Mouse (Mus musculus) MEL (cell line): ENCODE measurements around the gene Arl14. TPM values are rescaled to one million over a fixed set of nuclear protein-coding genes. Genes with fewer than 3 reads are reported as not detected.

ENCODE experiments used
- DNase-seq: peaks from one replicate; pipeline ENCODE4 v3.0.0; 2011; ENCODE audit warnings: low read depth, low spot score
- H3K27ac ChIP-seq: 2 replicates; pipeline ENCODE4 v1.5.1; 2012; ENCODE audit warnings: low read depth, mild to moderate bottlenecking, control low read depth, low read length, moderate library complexity; ENCODE audit not compliant: control insufficient read depth
- H3K27me3 ChIP-seq, 2 experiments: fragments of 150-350 bp in 1 of 2; sonication (generic) in 1 of 2; 2 replicates each; pipeline ENCODE4 v1.6.1; 2012; ENCODE audit warnings: low read length in 2 of 2, mild to moderate bottlenecking in 2 of 2, improper control_type of control experiment in 1 of 2, moderate library complexity in 1 of 2; ENCODE audit not compliant: insufficient read depth in 2 of 2, control insufficient read depth in 1 of 2
- H3K36me3 ChIP-seq, 2 experiments: 2 replicates each; pipeline ENCODE4 v1.6.1; 2012 to 2014; ENCODE audit warnings: low read length in 2 of 2, improper control_type of control experiment in 1 of 2, inconsistent platforms in 1 of 2, mild to moderate bottlenecking in 1 of 2; ENCODE audit not compliant: insufficient read depth in 2 of 2, control insufficient read depth in 1 of 2
- H3K4me1 ChIP-seq, 2 experiments: fragments of 150-350 bp in 1 of 2; sonication (generic) in 1 of 2; 2 replicates each; pipeline ENCODE4 v1.6.1; 2012; ENCODE audit warnings: low read length in 2 of 2, improper control_type of control experiment in 1 of 2, mild to moderate bottlenecking in 1 of 2; ENCODE audit not compliant: insufficient read depth in 2 of 2, control insufficient read depth in 1 of 2
- H3K4me3 ChIP-seq, 2 experiments: fragments of 150-350 bp in 1 of 2; sonication (generic) in 1 of 2; 2 replicates each; pipeline ENCODE4 v1.5.1; 2012; ENCODE audit warnings: low read depth in 2 of 2, low read length in 2 of 2, mild to moderate bottlenecking in 2 of 2, moderate library complexity in 2 of 2, control low read depth in 1 of 2, improper control_type of control experiment in 1 of 2; ENCODE audit not compliant: control insufficient read depth in 1 of 2, insufficient read depth in 1 of 2
- H3K79me2 ChIP-seq: 2 replicates; pipeline ENCODE4 v1.6.1; 2012; ENCODE audit warnings: mild to moderate bottlenecking, low read length, moderate library complexity; ENCODE audit not compliant: control insufficient read depth, poor library complexity, insufficient read depth
- H3K9ac ChIP-seq: 2 replicates; pipeline ENCODE4 v1.6.1; 2012; ENCODE audit warnings: low read depth, mild to moderate bottlenecking, control low read depth, low read length, moderate library complexity; ENCODE audit not compliant: control insufficient read depth, poor library complexity, severe bottlenecking
- H3K9me3 ChIP-seq: fragments of 150-350 bp; sonication (generic); replicated peaks from 2 replicates; pipeline ENCODE4 v1.6.1; 2012; ENCODE audit warnings: mild to moderate bottlenecking, low read length, improper control_type of control experiment, moderate library complexity; ENCODE audit not compliant: insufficient read depth
- CTCF ChIP-seq, 3 experiments: IDR thresholded peaks in 2 of 3; conservative IDR thresholded peaks in 1 of 3; 2 replicates each; pipeline ENCODE4 v1.5.1; 2011 to 2012; ENCODE audit warnings: low read length in 3 of 3, low read depth in 2 of 3, mild to moderate bottlenecking in 2 of 3, improper control_type of control experiment in 1 of 3, inconsistent platforms in 1 of 3, mixed read lengths in 1 of 3, moderate library complexity in 1 of 3; ENCODE audit not compliant: control insufficient read depth in 1 of 3, insufficient read depth in 1 of 3, poor library complexity in 1 of 3, severe bottlenecking in 1 of 3
- E2F4 ChIP-seq: IDR thresholded peaks from 2 replicates; pipeline ENCODE4 v1.6.1; 2011; ENCODE audit warnings: low read depth, low read length, improper control_type of control experiment, borderline replicate concordance
- ELF1 ChIP-seq: IDR thresholded peaks from 2 replicates; pipeline ENCODE4 v1.6.1; 2014; ENCODE audit warnings: low read depth, mild to moderate bottlenecking, inconsistent platforms, low read length, improper control_type of control experiment, moderate library complexity
- EP300 ChIP-seq, 2 experiments: IDR thresholded peaks; 2 replicates each; pipeline ENCODE4 v1.6.1; 2011; ENCODE audit warnings: improper control_type of control experiment in 2 of 2, low read length in 2 of 2, low read depth in 1 of 2, mild to moderate bottlenecking in 1 of 2
- GATA1 ChIP-seq: IDR thresholded peaks from 2 replicates; pipeline ENCODE4 v1.6.1; 2011; ENCODE audit warnings: low read depth, low read length, improper control_type of control experiment
- MAZ ChIP-seq: IDR thresholded peaks from 2 replicates; pipeline ENCODE4 v1.6.1; 2012; ENCODE audit warnings: low read depth, mild to moderate bottlenecking, inconsistent platforms, low read length, improper control_type of control experiment
- MEF2A ChIP-seq: IDR thresholded peaks from 2 replicates; pipeline ENCODE4 v1.6.1; 2014; ENCODE audit warnings: low read depth, mild to moderate bottlenecking, inconsistent platforms, low read length, improper control_type of control experiment; ENCODE audit not compliant: poor library complexity, insufficient replicate concordance, severe bottlenecking; ENCODE audit errors: extremely low read depth
- MYC ChIP-seq: IDR thresholded peaks from 2 replicates; pipeline ENCODE4 v1.6.1; 2011; ENCODE audit warnings: low read depth, mild to moderate bottlenecking, low read length, improper control_type of control experiment, moderate library complexity
- NELFE ChIP-seq: IDR thresholded peaks from 2 replicates; pipeline ENCODE4 v1.6.1; 2011; ENCODE audit warnings: low read depth, low read length, improper control_type of control experiment
- RAD21 ChIP-seq: IDR thresholded peaks from 2 replicates; pipeline ENCODE4 v1.6.1; 2011; ENCODE audit warnings: mild to moderate bottlenecking, low read depth, low read length, improper control_type of control experiment
- SMC3 ChIP-seq: IDR thresholded peaks from 2 replicates; pipeline ENCODE4 v1.6.1; 2011; ENCODE audit warnings: low read depth, low read length, improper control_type of control experiment
- TAL1 ChIP-seq: IDR thresholded peaks from 2 replicates; pipeline ENCODE4 v1.6.1; 2012; ENCODE audit warnings: mild to moderate bottlenecking, inconsistent platforms, low read length, moderate library complexity, mixed read lengths
- TCF12 ChIP-seq: IDR thresholded peaks from 2 replicates; pipeline ENCODE4 v1.6.1; 2014; ENCODE audit warnings: low read depth, mild to moderate bottlenecking, inconsistent platforms, low read length, improper control_type of control experiment, moderate library complexity
- UBTF ChIP-seq: IDR thresholded peaks from 2 replicates; pipeline ENCODE4 v1.6.1; 2012; ENCODE audit warnings: low read depth, mild to moderate bottlenecking, inconsistent platforms, low read length, improper control_type of control experiment, moderate library complexity, borderline replicate concordance; ENCODE audit not compliant: insufficient read depth
- USF1 ChIP-seq: IDR thresholded peaks from 2 replicates; pipeline ENCODE4 v1.6.1; 2014; ENCODE audit warnings: low read depth, mild to moderate bottlenecking, inconsistent platforms, low read length, improper control_type of control experiment, moderate library complexity
- USF2 ChIP-seq, 2 experiments: IDR thresholded peaks; 2 replicates each; pipeline ENCODE4 v1.6.1; 2011 to 2012; ENCODE audit warnings: improper control_type of control experiment in 2 of 2, low read length in 2 of 2, borderline replicate concordance in 1 of 2, inconsistent platforms in 1 of 2, low read depth in 1 of 2, mild to moderate bottlenecking in 1 of 2; ENCODE audit not compliant: insufficient read depth in 1 of 2
- ZC3H11A ChIP-seq: IDR thresholded peaks from 2 replicates; pipeline ENCODE4 v1.6.1; 2012; ENCODE audit warnings: low read depth, mild to moderate bottlenecking, inconsistent platforms, low read length, improper control_type of control experiment
- polyA plus RNA-seq, 2 experiments: library from polyadenylated mRNA; stranded (reverse) in 1 of 2; unstranded in 1 of 2; fragments of >175 nt in 1 of 2; fragments of >200 nt in 1 of 2; gene quantifications; 2 replicates each; pipeline versions ENCODE4 v1.2.1 to v1.2.4; 2012; ENCODE audit warnings: low replicate concordance in 2 of 2, low read depth in 1 of 2; ENCODE audit not compliant: insufficient read length in 2 of 2, insufficient read depth in 1 of 2, missing spikeins in 1 of 2
- total RNA-seq: library from RNA; depleted of rRNA; stranded (reverse); fragments of 300-350 nt; gene quantifications from 2 replicates; pipeline ENCODE4 v1.2.3, GENCODE M21; 2012

Arl14 gene
- total and polyA plus RNA-seq, 3 experiments = not detected

DNA sequence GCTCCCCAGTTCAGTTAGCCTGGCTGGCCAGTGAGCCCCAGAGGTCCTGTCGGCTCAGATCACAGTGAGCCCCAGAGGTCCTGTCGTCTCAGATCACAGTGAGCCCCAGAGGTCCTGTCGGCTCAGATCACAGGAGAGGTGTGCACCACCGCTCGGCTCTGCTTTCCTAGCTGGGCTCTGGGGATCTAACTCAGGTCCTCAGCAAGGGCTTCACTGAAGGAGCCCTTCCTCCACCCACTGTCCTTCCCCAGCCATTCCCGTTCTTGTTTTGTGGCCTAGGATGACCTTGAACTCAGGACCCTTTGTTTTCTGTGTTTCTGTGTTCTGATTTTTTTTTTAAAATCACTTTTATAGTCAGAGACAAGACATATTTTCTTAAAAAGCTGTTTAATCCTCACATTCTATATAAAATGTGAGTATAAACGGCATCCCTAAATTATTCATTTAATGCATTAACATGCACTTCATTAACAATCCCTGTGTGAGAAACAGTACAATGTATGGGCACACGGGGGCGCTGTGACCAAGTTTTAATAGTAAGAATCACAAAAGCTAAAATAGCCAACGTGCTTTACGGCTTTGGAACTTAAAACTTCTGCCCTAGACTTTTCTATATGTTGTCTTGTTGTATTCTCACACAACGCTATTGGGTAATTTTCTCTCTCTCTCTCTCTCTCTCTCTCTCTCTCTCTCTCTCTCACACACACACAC, 16.1 kb downstream of the Arl14 start:
- Histone ChIP-seq H3K79me2 (no peaks in the 10 kb centered on the region), H3K4me1 (no peaks in the 10 kb centered on the region)

DNA sequence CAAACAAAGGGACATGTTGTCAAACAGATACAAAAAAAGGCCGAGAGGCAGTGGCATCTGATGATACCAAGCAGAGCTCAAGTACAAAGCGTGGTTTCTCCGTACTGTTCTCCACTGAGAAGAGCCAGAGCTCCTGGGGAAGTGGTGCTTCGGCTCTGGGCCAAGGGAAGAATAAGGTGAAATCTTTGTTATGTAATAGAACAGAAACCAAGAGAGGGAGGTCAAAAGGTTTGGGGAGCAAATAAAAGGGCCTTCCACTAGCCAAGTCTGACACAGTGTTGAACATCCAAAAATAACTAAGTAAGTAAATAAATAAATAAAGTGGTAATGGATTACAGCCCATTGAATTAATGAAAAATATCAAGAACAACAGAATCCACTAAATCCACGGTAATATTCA, 17.0 kb downstream of the Arl14 start:
- H3K27ac ChIP-seq = no peak overlapping the region
- H3K9ac ChIP-seq = no peak overlapping the region
- H3K4me1 ChIP-seq = no peaks in the 10 kb centered on the region
- H3K4me3 ChIP-seq = no peak overlapping the region
- no peak for DNase-seq
- no peaks in the 10 kb centered on the region; a peak in 1 of 4 replicates for H3K27me3 ChIP-seq
- H3K79me2 ChIP-seq = no peaks in the 10 kb centered on the region
- no peaks in the 10 kb centered on the region for H3K9me3 ChIP-seq
- TF ChIP-seq GATA1 = no peak
- no peak for TF ChIP-seq TCF12
- TF ChIP-seq E2F4 = no peak
- H3K36me3 ChIP-seq = no peaks in the 10 kb centered on the region

More for the DNA sequence above, 16.1 kb downstream of the Arl14 start:
- peak; percentile 58 for DNase-seq
- Histone ChIP-seq H3K4me3 (no peak overlapping the region), H3K36me3 (no peaks in the 10 kb centered on the region), H3K9me3 (no peaks in the 10 kb centered on the region), H3K27me3 (no peaks in the 10 kb centered on the region; a peak in 1 of 4 replicates), H3K27ac (no peak overlapping the region), H3K9ac (no peak overlapping the region)
- TF ChIP-seq MAZ (no peak), SMC3 (peak; percentile 69), ZC3H11A (peak; percentile 6; the same call in 1 of the 2 replicates), ELF1 (no peak), NELFE (no peak), USF2 (IDR thresholded peaks at IDR 0.05; ENCODE audit: borderline replicate concordance in 1 of 2, insufficient read depth in 1 of 2, low read depth in 1 of 2, low read length in 2 of 2) (no peak), GATA1 (no peak), RAD21 (peak; percentile 59), TAL1 (no peak), EP300 (IDR thresholded peaks at IDR 0.05; ENCODE audit: low read depth in 1 of 2, low read length in 2 of 2) (no peak), MYC (no peak), USF1 (no peak), MEF2A (no peak), UBTF (no peak), CTCF (IDR thresholded peaks at IDR 0.05 in 2 of 3, conservative IDR thresholded peaks at IDR 0.05 in 1 of 3; ENCODE audit: control insufficient read depth in 1 of 3, insufficient read depth in 1 of 3, low read depth in 2 of 3, low read length in 3 of 3, poor library complexity in 1 of 3, severe bottlenecking in 1 of 3) (peak; percentile 29 to 68 (median 53))
